Mouse (Mus musculus) spleen, embryonic (tissue): Measurements from ENCODE around the gene Mill2.

Source experiments
- CTCF ChIA-PET: fragments of 350-600 bp; sonication (Branson Sonifier 250); formaldehyde crosslinking; loops from one replicate; lab custom pipeline; 2022; lab: Charles Lee

The Mill2 gene

DNA sequence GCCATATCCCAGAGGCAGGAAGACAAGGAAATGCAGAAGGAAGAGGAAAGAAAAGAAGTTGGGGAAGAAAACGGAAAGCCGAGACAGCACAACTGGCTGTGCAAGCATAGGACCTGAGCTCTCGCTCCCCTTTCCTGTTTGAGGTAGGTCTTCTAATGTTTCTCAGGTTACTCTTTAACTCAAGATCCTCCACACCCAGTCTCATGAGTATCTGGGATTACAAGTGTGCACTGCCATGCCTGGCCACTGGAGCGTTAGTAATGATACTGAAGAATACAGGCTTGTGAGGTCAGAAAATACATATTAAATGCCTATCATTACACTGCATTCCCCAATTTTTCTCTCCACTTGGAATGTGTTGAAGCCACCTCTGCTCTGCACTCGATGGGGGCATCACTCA, 35.6 kb downstream of the Mill2 start:
- CTCF ChIA-PET = no interaction called here

DNA sequence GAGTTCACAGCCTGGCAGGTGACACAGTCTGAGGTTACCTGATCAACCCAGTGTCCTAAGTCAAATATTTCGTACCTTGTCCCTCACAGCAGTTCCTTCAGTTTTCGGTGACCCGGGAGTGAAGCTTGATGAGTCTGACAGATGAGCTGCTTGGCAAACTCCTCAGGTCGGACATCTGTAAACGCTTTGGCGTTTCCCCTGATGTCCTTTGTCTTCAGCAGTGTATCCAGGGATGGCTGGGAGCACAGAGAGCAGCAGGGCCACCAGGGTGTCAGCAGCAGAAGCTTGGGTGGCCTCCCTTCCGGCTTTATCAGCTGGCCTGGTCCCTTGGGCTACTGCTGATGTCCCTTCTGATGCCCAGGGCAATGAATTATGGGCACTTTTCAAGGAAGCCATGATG, 38.9 kb downstream of the Mill2 start:
- CTCF ChIA-PET = no interaction called here

DNA sequence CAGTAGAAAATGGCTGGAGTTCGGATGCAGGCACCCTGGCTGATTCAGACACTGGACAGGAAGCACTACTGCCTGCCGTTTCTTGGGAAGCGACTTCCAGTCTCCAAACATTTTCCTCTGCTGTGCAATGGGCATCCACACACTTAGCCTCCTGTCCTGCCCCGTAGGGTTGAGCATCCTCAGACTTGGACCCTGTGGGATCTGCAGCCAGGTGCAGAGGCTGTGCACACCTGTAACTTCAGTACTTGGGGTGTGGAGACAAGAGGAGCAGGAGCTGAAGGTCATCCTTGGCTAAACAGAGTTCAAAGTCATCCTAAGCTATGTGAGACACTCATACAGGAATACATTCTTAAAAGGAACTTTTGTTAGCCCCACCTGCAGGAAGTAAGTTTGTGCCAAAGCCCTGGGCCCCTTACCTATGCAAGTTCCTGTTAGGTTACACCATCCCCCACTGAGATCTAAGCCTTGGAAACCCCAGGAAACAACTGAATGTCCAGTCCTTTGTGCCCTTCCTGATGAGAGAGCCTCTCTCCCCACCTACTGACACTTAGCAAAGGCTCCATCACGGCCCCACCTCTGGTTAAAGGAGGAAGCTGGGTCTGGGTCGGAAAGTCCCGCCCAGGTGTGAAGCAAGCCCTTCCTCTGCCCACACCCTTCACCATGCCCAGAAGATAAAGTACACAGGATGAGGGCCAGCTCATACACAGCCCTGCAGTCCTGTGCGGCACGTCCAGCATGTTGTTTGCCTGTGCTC, 44.4 kb downstream of the Mill2 start:
- CTCF ChIA-PET = no interaction called here

GRCm38 (mm10) chr7:18884745-18885422, 45.1 kb downstream of the Mill2 start:
- CTCF ChIA-PET = no interaction called here

DNA sequence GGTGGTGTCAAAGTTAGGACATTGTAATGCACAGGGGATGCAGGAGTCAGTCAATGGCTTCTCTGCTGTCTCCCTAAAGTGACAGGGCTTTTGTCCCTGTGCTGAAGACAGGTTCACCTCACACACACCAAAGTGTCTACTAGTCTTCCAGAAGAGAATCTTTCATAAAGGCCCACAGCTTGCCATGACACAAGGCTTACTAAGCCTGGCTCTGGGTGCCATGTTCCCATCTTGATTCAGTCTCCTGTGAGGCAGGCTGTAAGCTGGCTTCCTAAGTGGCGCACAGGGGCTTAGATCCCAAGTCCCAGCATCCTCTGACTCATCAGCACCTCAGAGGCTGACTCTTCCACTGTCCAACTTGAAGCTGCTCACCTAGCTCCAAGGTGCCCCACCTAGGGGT, 47.2 kb downstream of the Mill2 start:
- CTCF ChIA-PET = no interaction called here

DNA sequence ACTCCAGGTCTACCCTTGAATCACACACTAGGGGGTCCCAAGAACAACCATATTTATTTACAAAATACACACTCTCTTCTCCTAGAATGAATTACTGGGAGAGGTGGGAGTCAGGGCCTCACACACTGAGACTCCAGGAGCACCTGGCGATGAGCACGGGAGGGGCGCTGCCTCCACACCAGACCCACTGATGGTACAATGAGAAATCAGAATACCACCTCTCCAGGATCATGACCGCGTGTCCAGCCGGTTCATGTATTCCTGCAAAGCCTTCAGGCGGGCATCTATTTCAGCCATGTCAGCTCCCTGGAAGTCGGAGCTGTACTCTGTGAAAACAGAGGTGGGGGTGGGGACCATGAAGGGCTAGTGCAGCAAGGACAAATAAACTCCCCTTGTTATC, 51.1 kb downstream of the Mill2 start:
- CTCF ChIA-PET = interaction anchor here (0.5 kb wide), 1 partner anchor 1838 kb away, joined by 4 read pairs; no protein-coding TSS in a partner anchor

DNA sequence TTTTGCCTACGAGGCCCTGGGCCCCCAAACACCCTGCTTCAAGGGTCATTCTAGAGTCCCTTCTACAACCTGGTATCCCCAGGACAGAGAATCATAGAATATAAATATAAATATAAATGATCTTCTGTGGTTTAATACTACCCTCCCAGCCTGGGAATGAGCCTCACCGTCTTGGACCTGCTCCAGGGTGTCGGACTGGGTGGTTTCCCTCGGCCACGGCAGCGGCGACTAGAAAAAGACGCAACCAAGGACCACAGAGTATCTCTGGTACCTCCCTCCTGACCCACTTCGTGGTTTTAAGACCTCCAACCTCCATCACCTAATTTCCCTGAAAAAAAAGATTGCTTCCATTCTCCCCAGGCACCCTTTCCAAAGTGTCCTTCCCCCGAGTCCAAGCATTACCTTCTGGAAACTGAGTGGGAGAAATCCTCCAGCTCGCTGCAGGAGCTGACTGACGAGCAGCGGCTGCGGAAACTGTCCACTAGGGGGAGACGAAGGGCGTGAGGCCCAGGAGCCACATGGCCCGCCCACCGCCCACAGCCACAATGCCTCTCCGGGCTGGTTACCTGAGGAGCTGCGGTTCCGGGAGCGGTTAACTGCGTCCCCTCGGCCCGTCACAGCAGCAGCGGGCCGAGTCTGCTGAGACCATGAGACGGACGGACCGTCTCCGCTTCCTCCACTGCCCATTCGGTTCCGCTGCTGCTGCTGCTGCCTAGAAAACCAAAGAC, 52.3 kb downstream of the Mill2 start:
- CTCF ChIA-PET = interaction anchor here (0.6 kb wide), 1 partner anchor 354 kb away, joined by 4 read pairs; no protein-coding TSS in a partner anchor

DNA sequence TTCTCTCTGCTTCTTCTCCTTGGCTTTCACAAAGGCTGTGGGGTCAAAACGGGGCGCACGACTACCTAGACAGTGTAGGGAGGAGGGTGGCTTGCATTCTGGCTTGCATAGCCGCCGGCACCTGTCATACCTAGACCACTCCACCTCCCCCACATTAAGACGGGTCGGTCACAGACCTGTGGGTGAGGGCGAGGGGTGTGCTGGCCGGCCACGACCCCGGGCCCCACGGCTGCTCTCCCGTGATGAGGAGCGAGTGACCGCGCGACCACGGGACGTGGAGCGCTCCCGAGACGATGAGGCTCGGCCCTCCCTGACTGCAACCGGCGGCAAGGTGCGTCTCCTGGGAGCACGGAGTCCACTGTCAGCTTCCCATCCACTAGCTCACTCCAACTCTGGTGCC, 53.2 kb downstream of the Mill2 start:
- CTCF ChIA-PET = no interaction called here

DNA sequence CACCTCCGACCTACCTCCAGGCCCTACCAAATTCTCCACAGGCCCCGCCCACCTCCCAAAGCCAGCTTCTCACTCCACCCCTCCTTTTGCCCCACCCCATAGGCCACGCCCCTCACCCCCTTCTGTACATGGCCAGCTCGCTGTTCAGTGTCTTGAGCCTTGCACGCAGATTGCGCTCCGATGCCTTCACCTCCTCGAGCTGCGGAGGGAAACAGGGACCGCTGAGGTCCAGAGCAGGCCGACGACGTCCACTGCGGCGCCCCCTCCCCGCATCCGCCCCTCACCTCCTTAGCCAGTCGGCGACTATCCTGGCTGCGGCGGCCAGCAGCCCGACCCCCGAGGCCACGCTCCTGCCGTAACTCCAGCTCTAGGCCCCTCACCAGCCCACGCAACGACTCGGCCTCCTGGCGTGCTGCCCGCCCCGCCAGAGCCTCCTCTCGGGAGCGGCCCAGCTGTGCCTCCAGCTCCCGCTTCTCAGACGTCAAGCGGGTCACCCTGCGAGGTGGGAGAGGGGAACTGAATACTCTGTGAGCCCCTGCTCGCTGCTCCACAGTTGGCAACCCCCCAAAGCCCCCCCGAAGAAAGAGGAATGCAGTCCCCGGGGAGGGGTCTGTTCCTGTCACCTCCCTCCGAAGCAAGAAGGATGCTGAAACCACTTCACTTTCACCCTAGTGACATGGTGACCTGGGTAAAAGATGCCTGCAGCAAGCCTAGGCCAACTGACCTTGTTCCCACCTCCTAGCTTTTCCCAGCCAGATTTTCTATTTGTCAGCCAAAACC, 54.1 kb downstream of the Mill2 start:
- CTCF ChIA-PET = interaction anchor here (0.6 kb wide), 1 partner anchor 134 kb away, joined by 9 read pairs; no protein-coding TSS in a partner anchor

GRCm38 (mm10) chr7:18896536-18896935, 56.8 kb downstream of the Mill2 start:
- CTCF ChIA-PET = interaction anchor here (0.7 kb wide), 1 partner anchor 68 kb away, joined by 3 read pairs; no protein-coding TSS in a partner anchor

DNA sequence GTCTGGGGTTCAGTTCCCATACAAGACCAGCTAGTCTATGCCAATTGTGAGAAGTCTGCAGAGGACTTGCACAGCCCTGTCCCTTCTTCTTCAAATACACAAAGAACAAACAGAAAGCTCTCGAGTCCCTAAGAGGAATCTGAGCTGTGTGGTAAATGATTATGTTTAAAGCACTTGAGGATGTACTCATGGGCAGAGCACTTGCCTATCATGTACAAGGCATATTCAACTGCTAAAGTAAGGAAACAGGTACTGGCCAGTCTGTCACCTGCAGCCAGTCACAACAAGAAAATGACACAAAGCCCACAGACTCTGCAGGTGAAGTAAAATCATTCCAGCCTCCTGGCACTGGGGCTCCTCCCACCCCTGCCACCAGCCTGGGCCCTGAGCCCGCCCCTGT, 60.7 kb downstream of the Mill2 start:
- CTCF ChIA-PET = no interaction called here

- CTCF ChIA-PET = interaction anchor here (0.5 kb wide), 1 partner anchor 1031 kb away, joined by 3 read pairs; no protein-coding TSS in a partner anchor
Measured at GRCm38 (mm10) chr7:18902486-18902885, 62.7 kb downstream of the Mill2 start.

GRCm38 (mm10) chr7:18904971-18905370, 65.2 kb downstream of the Mill2 start:
- CTCF ChIA-PET = no interaction called here

- CTCF ChIA-PET = no interaction called here
Measured at GRCm38 (mm10) chr7:18909797-18910196, 70.0 kb downstream of the Mill2 start.

- CTCF ChIA-PET = no interaction called here
Measured at GRCm38 (mm10) chr7:18910241-18910831, 70.6 kb downstream of the Mill2 start, which contains the start of gene Ccdc61. Gene Ccdc61 (minus strand): TSS chr7:18910415.
